Mouse (Mus musculus) liver, embryonic 13.5 days (tissue): ENCODE results near the gene Tm9sf3. TPM values are rescaled to one million over a fixed set of nuclear protein-coding genes. Genes with fewer than 3 reads are reported as not detected.

Experiments used
- ATAC-seq: fragments of 200-750 bp; cut with Nextera tagmentation; 2 replicates; pipeline ENCODE4 v1.8.0; 2017; ENCODE audit warnings: low read depth, mild to moderate bottlenecking, moderate number of reproducible peaks, moderate library complexity
- DNase-seq: peaks from one replicate; pipeline ENCODE4 v3.0.0; 2022
- H3K27ac ChIP-seq: fragments of 300-500 bp; sonication (generic); 2 replicates; pipeline ENCODE4 v1.5.1; 2015; ENCODE audit warnings: moderate library complexity, mild to moderate bottlenecking, inconsistent platforms
- H3K27me3 ChIP-seq: fragments of 300-500 bp; sonication (generic); 2 replicates; pipeline ENCODE4 v1.6.1; 2015; ENCODE audit warnings: mild to moderate bottlenecking, inconsistent platforms
- H3K36me3 ChIP-seq: fragments of 300-500 bp; sonication (generic); 2 replicates; pipeline ENCODE4 v1.6.1; 2015; ENCODE audit warnings: mild to moderate bottlenecking, inconsistent platforms
- H3K4me1 ChIP-seq: fragments of 300-500 bp; sonication (generic); replicated peaks from 2 replicates; pipeline ENCODE4 v1.6.1; 2015; ENCODE audit warnings: inconsistent platforms
- H3K4me2 ChIP-seq: fragments of 300-500 bp; sonication (generic); 2 replicates; pipeline ENCODE4 v1.6.1; 2015; ENCODE audit warnings: inconsistent platforms, mild to moderate bottlenecking, moderate library complexity
- H3K4me3 ChIP-seq: fragments of 300-500 bp; sonication (generic); replicated peaks from 2 replicates; pipeline ENCODE4 v1.5.1; 2015; ENCODE audit warnings: mild to moderate bottlenecking, inconsistent platforms
- H3K9ac ChIP-seq: fragments of 300-500 bp; sonication (generic); 2 replicates; pipeline ENCODE4 v1.6.1; 2015; ENCODE audit warnings: mild to moderate bottlenecking, inconsistent platforms
- H3K9me3 ChIP-seq: fragments of 300-500 bp; sonication (generic); replicated peaks from 2 replicates; pipeline ENCODE4 v1.6.1; 2016; ENCODE audit warnings: inconsistent platforms
- WGBS: fragments of 180-500 bp; shearing (Covaris S2); methylation state at CpG from one replicate; pipeline ENCODE4 v1.1.7; 2015; ENCODE audit not compliant: insufficient replicate concordance; 5-methylcytosine and 5-hydroxymethylcytosine counted together
- polyA plus RNA-seq: library from polyadenylated mRNA; unstranded; fragments of >200 nt; fragmentation: Nextera tagmentation; extraction: Ambion mirVana; gene quantifications from 2 replicates; pipeline ENCODE4 v1.2.1, GENCODE M21; 2015

Gene Tm9sf3
- polyA plus RNA-seq, 1 experiment from 2014 or later, result 58.2 TPM

GRCm38 (mm10) chr19:41165144-41165913 lies 98.5 kb downstream of the Tm9sf3 start:
- no peaks in the 10 kb centered on the region for H3K9me3 ChIP-seq
- H3K27me3 ChIP-seq, result no peaks in the 10 kb centered on the region
- H3K4me1 ChIP-seq, result no peaks in the 10 kb centered on the region
- H3K27ac ChIP-seq, result no peak overlapping the region
- 61% methylated on average over 14 of the region's 14 CpGs for WGBS
- no peak overlapping the region for H3K4me2 ChIP-seq
- DNase-seq (no peak), ATAC-seq (no peak)
- H3K36me3 ChIP-seq, result no peaks in the 10 kb centered on the region
- H3K4me3 ChIP-seq, result no peak overlapping the region
- H3K9ac ChIP-seq, result no peak overlapping the region

GRCm38 (mm10) chr19:41164447-41165095 lies 99.2 kb downstream of the Tm9sf3 start:
- H3K4me1 ChIP-seq, result no peaks in the 10 kb centered on the region
- H3K4me3 ChIP-seq, result no peak overlapping the region
- no peaks in the 10 kb centered on the region for H3K36me3 ChIP-seq
- H3K27me3 ChIP-seq, result no peaks in the 10 kb centered on the region
- no peaks in the 10 kb centered on the region for H3K9me3 ChIP-seq
- 71% methylated on average over 10 of the region's 10 CpGs for WGBS
- no peak overlapping the region for H3K27ac ChIP-seq
- ATAC-seq, result no peak
- no peak for DNase-seq
- no peak overlapping the region for H3K9ac ChIP-seq
- H3K4me2 ChIP-seq, result no peak overlapping the region

Other genes starting within 250 kb of the Tm9sf3 start
- gene Dntt, start 234.7 kb downstream of the Tm9sf3 start, polyA plus RNA-seq, result 0.06 and 0.07 TPM in 2 replicates
- not detected in 2 replicates for gene Opalin, start 186.9 kb downstream of the Tm9sf3 start, polyA plus RNA-seq
- 0.03 TPM in 1 of 2 replicates, not detected in the other for gene Tll2, start 57.2 kb downstream of the Tm9sf3 start, polyA plus RNA-seq
- gene Pik3ap1, start 121.1 kb upstream of the Tm9sf3 start, polyA plus RNA-seq, result 5.3 and 6.7 TPM in 2 replicates
- 5.9 and 7.1 TPM in 2 replicates for gene Lcor, start 218.6 kb upstream of the Tm9sf3 start, polyA plus RNA-seq